Mouse (Mus musculus): ENCODE results near the gene Gm11639. TPM values are rescaled to one million over a fixed set of nuclear protein-coding genes. Genes with fewer than 3 reads are reported as not detected.

Gm11639 gene
- polyA plus RNA-seq, 1 experiment: 0.02 TPM

GRCm38 (mm10) chr11:104663241-104663877 lies 22.1 kb upstream of the Gm11639 start:
- no peak for TF ChIP-seq CTCF (IDR thresholded peaks at IDR 0.05; ENCODE audit: borderline replicate concordance, insufficient read depth, low read depth, low read length)
- TF ChIP-seq POLR2A (IDR thresholded peaks at IDR 0.05; ENCODE audit: borderline replicate concordance, insufficient read depth, low read length): no peak
- no peak overlapping the region for H3K4me3 ChIP-seq (replicated peaks; ENCODE audit: insufficient read depth, low read depth, low read length)
- whole genome bisulfite sequencing: 68% methylated on average over 6 of the region's 6 CpGs
- no peaks in the 10 kb centered on the region for H3K27me3 ChIP-seq (ENCODE audit: control insufficient read depth, insufficient read depth, low read length)
- no peak for DNase-seq
- no peaks in the 10 kb centered on the region for H3K4me1 ChIP-seq (ENCODE audit: control insufficient read depth, insufficient read depth, low read length)
- no peak overlapping the region for H3K27ac ChIP-seq (ENCODE audit: insufficient read depth, low read length)

DNA sequence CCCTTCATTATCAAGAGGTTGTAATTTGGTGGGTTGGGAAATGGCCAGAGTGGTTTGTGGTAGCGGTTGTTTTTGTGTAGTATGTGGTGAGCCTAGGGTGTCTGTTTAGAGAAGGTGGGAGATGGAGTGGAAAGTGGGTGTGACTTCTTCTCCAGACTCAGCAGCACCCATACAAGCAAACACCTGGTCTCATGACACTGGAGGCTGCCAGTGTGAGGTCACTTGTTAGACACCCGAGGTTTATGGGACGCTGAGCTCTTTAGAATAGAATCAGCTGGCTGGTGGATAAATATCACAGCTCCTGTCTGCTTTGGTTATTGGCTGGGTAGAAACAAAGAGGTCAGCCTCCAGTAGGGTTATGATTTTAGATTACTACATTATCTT lies 21.6 kb upstream of the Gm11639 start:
- Histone ChIP-seq H3K4me3 (replicated peaks; ENCODE audit: insufficient read depth, low read depth, low read length) (no peak overlapping the region), H3K4me1 (ENCODE audit: control insufficient read depth, insufficient read depth, low read length) (no peaks in the 10 kb centered on the region), H3K27me3 (ENCODE audit: control insufficient read depth, insufficient read depth, low read length) (no peaks in the 10 kb centered on the region), H3K27ac (ENCODE audit: insufficient read depth, low read length) (no peak overlapping the region)
- no peak for DNase-seq
- 71% methylated on average over 3 of the region's 3 CpGs for WGBS
- TF ChIP-seq CTCF (IDR thresholded peaks at IDR 0.05; ENCODE audit: borderline replicate concordance, insufficient read depth, low read depth, low read length) (no peak), POLR2A (IDR thresholded peaks at IDR 0.05; ENCODE audit: borderline replicate concordance, insufficient read depth, low read length) (no peak)

- H3K27me3 ChIP-seq (ENCODE audit: control insufficient read depth, insufficient read depth, low read length): no peaks in the 10 kb centered on the region
- H3K27ac ChIP-seq (ENCODE audit: insufficient read depth, low read length): no peak overlapping the region
- H3K4me1 ChIP-seq (ENCODE audit: control insufficient read depth, insufficient read depth, low read length): no peaks in the 10 kb centered on the region
- TF ChIP-seq CTCF (IDR thresholded peaks at IDR 0.05; ENCODE audit: borderline replicate concordance, insufficient read depth, low read depth, low read length) (no peak), POLR2A (IDR thresholded peaks at IDR 0.05; ENCODE audit: borderline replicate concordance, insufficient read depth, low read length) (no peak)
- H3K4me3 ChIP-seq (replicated peaks; ENCODE audit: insufficient read depth, low read depth, low read length): no peak overlapping the region
- DNase-seq: no peak
Observed at GRCm38 (mm10) chr11:104664441-104664840, 21.1 kb upstream of the Gm11639 start.

DNA sequence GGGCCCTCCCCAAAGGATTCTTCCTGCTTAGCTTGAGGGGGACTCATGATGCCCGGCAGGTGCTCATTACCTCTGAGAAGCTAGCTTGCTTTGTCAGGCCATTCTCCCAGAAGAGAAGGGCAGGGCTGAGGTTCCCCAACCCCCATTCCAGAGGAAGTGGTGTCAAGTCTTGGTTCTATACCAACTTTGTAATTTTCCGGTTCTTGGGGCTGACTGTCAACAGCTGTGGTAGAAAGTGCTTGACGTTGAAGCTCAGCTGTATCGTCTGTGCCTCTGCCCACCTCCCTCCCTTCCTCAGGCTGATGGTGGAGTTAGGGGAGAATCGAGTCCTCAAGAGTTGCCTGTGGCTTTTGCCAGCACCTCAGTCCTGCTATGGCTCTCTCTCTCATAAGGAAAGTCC lies 18.1 kb upstream of the Gm11639 start:
- H3K27ac ChIP-seq (ENCODE audit: insufficient read depth, low read length): no peak overlapping the region
- TF ChIP-seq POLR2A (IDR thresholded peaks at IDR 0.05; ENCODE audit: borderline replicate concordance, insufficient read depth, low read length) (no peak), CTCF (IDR thresholded peaks at IDR 0.05; ENCODE audit: borderline replicate concordance, insufficient read depth, low read depth, low read length) (no peak)
- WGBS: 62% methylated on average over 5 of the region's 5 CpGs

GRCm38 (mm10) chr11:104673412-104673811 lies 12.1 kb upstream of the Gm11639 start:
- DNase-seq: no peak
- WGBS: 72% methylated on average over 4 of the region's 4 CpGs

More for the DNA sequence above, 18.1 kb upstream of the Gm11639 start:
- Histone ChIP-seq H3K4me3 (replicated peaks; ENCODE audit: insufficient read depth, low read depth, low read length) (no peak overlapping the region), H3K4me1 (ENCODE audit: control insufficient read depth, insufficient read depth, low read length) (no peaks in the 10 kb centered on the region), H3K27me3 (ENCODE audit: control insufficient read depth, insufficient read depth, low read length) (no peaks in the 10 kb centered on the region)
- DNase-seq: no peak

DNA sequence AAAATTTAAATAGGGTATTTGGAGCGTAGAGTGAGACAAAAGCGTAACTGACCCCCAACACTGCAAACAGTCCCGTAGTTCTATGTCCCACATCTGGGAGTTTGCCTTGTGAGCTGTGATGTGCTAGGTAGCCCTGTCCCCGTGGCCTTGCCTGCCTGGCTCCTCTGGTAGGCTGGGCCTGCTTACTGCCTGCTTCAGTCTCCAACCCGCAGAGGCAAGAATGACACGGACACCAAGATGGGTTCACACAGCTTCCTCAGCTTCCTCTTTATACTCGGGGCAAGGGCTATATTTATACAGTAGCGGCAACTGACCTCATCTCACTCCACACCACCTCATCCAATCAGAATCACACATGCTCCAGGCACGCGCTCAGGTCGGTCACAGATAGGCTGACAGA lies 10.7 kb upstream of the Gm11639 start:
- no peak for DNase-seq
- no peak overlapping the region for H3K4me3 ChIP-seq (replicated peaks; ENCODE audit: insufficient read depth, low read depth, low read length)
- no peak for TF ChIP-seq CTCF (IDR thresholded peaks at IDR 0.05; ENCODE audit: borderline replicate concordance, insufficient read depth, low read depth, low read length)
- no peak for TF ChIP-seq POLR2A (IDR thresholded peaks at IDR 0.05; ENCODE audit: borderline replicate concordance, insufficient read depth, low read length)
- H3K4me1 ChIP-seq (ENCODE audit: control insufficient read depth, insufficient read depth, low read length): no peaks in the 10 kb centered on the region
- no peak overlapping the region for H3K27ac ChIP-seq (ENCODE audit: insufficient read depth, low read length)
- no peaks in the 10 kb centered on the region for H3K27me3 ChIP-seq (ENCODE audit: control insufficient read depth, insufficient read depth, low read length)
- WGBS: 95% methylated on average over 11 of the region's 11 CpGs

More at GRCm38 (mm10) chr11:104673412-104673811, 12.1 kb upstream of the Gm11639 start:
- Histone ChIP-seq H3K4me3 (replicated peaks; ENCODE audit: insufficient read depth, low read depth, low read length) (no peak overlapping the region), H3K4me1 (ENCODE audit: control insufficient read depth, insufficient read depth, low read length) (no peaks in the 10 kb centered on the region), H3K27ac (ENCODE audit: insufficient read depth, low read length) (no peak overlapping the region), H3K27me3 (ENCODE audit: control insufficient read depth, insufficient read depth, low read length) (no peaks in the 10 kb centered on the region)
- TF ChIP-seq CTCF (IDR thresholded peaks at IDR 0.05; ENCODE audit: borderline replicate concordance, insufficient read depth, low read depth, low read length) (no peak), POLR2A (IDR thresholded peaks at IDR 0.05; ENCODE audit: borderline replicate concordance, insufficient read depth, low read length) (no peak)

DNA sequence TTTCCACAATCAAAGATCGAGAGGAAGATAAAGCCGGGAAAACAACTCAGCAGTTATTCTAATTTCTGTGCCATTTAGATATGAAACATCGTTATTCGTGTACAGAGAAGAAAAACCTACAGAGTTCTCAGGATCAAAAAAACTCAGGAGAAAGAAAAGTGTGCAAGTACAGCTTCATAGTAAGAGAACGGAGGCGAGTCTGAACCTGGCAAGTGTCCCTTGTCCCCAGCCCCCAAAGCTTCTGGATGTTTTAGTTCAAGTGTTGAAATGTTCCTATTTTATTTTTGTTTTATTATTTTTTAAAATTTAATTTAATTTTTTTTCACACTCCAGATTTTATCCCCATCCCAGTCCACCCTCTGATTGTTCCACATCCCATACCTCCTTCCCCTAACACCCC lies 7.7 kb downstream of the Gm11639 start:
- DNase-seq: no peak
- H3K27me3 ChIP-seq (ENCODE audit: control insufficient read depth, insufficient read depth, low read length): no peaks in the 10 kb centered on the region
- TF ChIP-seq POLR2A (IDR thresholded peaks at IDR 0.05; ENCODE audit: borderline replicate concordance, insufficient read depth, low read length): no peak
- H3K4me3 ChIP-seq (replicated peaks; ENCODE audit: insufficient read depth, low read depth, low read length): no peak overlapping the region
- no peak overlapping the region for H3K27ac ChIP-seq (ENCODE audit: insufficient read depth, low read length)
- no peaks in the 10 kb centered on the region for H3K4me1 ChIP-seq (ENCODE audit: control insufficient read depth, insufficient read depth, low read length)
- 94% methylated on average over 6 of the region's 6 CpGs for WGBS

GRCm38 (mm10) chr11:104704097-104704496 lies 18.6 kb downstream of the Gm11639 start:
- H3K27ac ChIP-seq (ENCODE audit: insufficient read depth, low read length): no peak overlapping the region
- no peak for DNase-seq
- H3K4me3 ChIP-seq (replicated peaks; ENCODE audit: insufficient read depth, low read depth, low read length): no peak overlapping the region
- H3K27me3 ChIP-seq (ENCODE audit: control insufficient read depth, insufficient read depth, low read length): no peaks in the 10 kb centered on the region
- no peak for TF ChIP-seq CTCF (IDR thresholded peaks at IDR 0.05; ENCODE audit: borderline replicate concordance, insufficient read depth, low read depth, low read length)
- TF ChIP-seq POLR2A (IDR thresholded peaks at IDR 0.05; ENCODE audit: borderline replicate concordance, insufficient read depth, low read length): no peak
- WGBS: 70% methylated on average over 15 of the region's 15 CpGs
- no peaks in the 10 kb centered on the region for H3K4me1 ChIP-seq (ENCODE audit: control insufficient read depth, insufficient read depth, low read length)
